Comparison of ENCODE assay signal across 23 mouse cellular contexts in genomic region chr1:81098950-81099349, GRCm38 (mm10). TPM values are rescaled to one million over a fixed set of nuclear protein-coding genes. Genes with fewer than 3 reads are reported as not detected.
A peak's percentile ranks its signal among the peaks of the same experiment; 100 is the strongest.
DNase-seq lines count a peak whose midpoint lies in the region; ATAC-seq lines count a peak whose summit lies in the region.
"Had no signal": no experiment of that assay in that cellular context is flagged by ENCODE, and none has a peak within 500 bp of the region (broad histone marks: within the 10 kb centered on the region; RNA-seq: fewer than 3 reads in every experiment).

No protein-coding gene starts in this region.

- no peak overlapping the region for H3K9ac ChIP-seq in hindbrain, embryonic 12.5 days
- H3K9ac ChIP-seq in hindbrain, embryonic 14.5 days, result no peak overlapping the region
- H3K9ac ChIP-seq in forebrain, embryonic 12.5 days, result no peak overlapping the region
- H3K9ac ChIP-seq: embryonic facial prominence, embryonic 12.5 days had no signal

- no peaks in the 10 kb centered on the region for H3K4me1 ChIP-seq in hindbrain, embryonic 12.5 days
- H3K4me1 ChIP-seq in hindbrain, embryonic 14.5 days (replicated peaks; ENCODE audit: control insufficient read depth, insufficient read depth, low read length), result peaks cover 4% of the 10 kb centered on the region; the same call in 1 of the 2 replicates
- H3K4me1 ChIP-seq in forebrain, embryonic 12.5 days, result peaks cover 5% of the 10 kb centered on the region; the same call in 1 of the 2 replicates
- H3K4me1 ChIP-seq: embryonic facial prominence, embryonic 12.5 days had no signal

- no peak overlapping the region for H3K4me3 ChIP-seq in hindbrain, embryonic 12.5 days
- no peak overlapping the region for H3K4me3 ChIP-seq in hindbrain, embryonic 14.5 days (replicated peaks; ENCODE audit: low read length)
- H3K4me3 ChIP-seq in forebrain, embryonic 12.5 days (replicated peaks), result no peak overlapping the region
- H3K4me3 ChIP-seq: embryonic facial prominence, embryonic 10.5 days; embryonic facial prominence, embryonic 12.5 days had no signal

- no peaks in the 10 kb centered on the region for H3K9me3 ChIP-seq in hindbrain, embryonic 12.5 days (replicated peaks)
- H3K9me3 ChIP-seq in hindbrain, embryonic 14.5 days (ENCODE audit: control insufficient read depth, low read length), result no peaks in the 10 kb centered on the region
- no peaks in the 10 kb centered on the region for H3K9me3 ChIP-seq in forebrain, embryonic 12.5 days
- H3K9me3 ChIP-seq: embryonic facial prominence, embryonic 10.5 days; embryonic facial prominence, embryonic 12.5 days had no signal

- no peak for DNase-seq in frontal cortex, postnatal 36 days (ENCODE audit: low spot score in 2 of 2)
- DNase-seq in hindbrain, embryonic 14.5 days (ENCODE audit: low spot score), result no peak
- peak; percentile 14 for DNase-seq in retina, postnatal 1 day
- DNase-seq in retina, embryonic 14.5 days (ENCODE audit: low spot score), result no peak
- peak; percentile 55 for DNase-seq in brain, adult 2 months (ENCODE audit: low read depth, low spot score)
- DNase-seq: adrenal gland, adult 8-10 months; adrenal gland, postnatal 14 days; adrenal gland, postnatal 36 days; cerebellum, adult 11 months; cerebellum, adult 18-20 months; cerebellum, adult 8-10 months; cerebellum, adult 9-11 months; cerebellum, postnatal 14 days had no signal

- ATAC-seq in frontal cortex, adult (ENCODE audit: low TSS enrichment), result peak; percentile 34; the same call in 1 of the 2 replicates
- no peak for ATAC-seq in hindbrain, embryonic 12.5 days (ENCODE audit: low FRiP score)
- ATAC-seq in hindbrain, embryonic 14.5 days (ENCODE audit: low FRiP score), result no peak
- no peak for ATAC-seq in forebrain, embryonic 12.5 days (ENCODE audit: low FRiP score)
- ATAC-seq: activated CD4-positive, CD25-positive, alpha-beta regulatory T cell, adult 4 months; forebrain, embryonic 14.5 days; forebrain, embryonic 16.5 days; Patski had no signal

- WGBS in hindbrain, embryonic 12.5 days, result 29% methylated on average over 1 of the region's 1 CpGs
- WGBS in hindbrain, embryonic 14.5 days, result 16% methylated on average over 1 of the region's 1 CpGs
- whole genome bisulfite sequencing in forebrain, embryonic 12.5 days, result 6% methylated on average over 1 of the region's 1 CpGs

- H3K27ac ChIP-seq in hindbrain, embryonic 12.5 days, result peak overlapping the region; percentile 30; the same call in 1 of the 2 replicates
- no peak overlapping the region for H3K27ac ChIP-seq in hindbrain, embryonic 14.5 days
- H3K27ac ChIP-seq in forebrain, embryonic 12.5 days, result no peak overlapping the region
- H3K27ac ChIP-seq: embryonic facial prominence, embryonic 10.5 days; embryonic facial prominence, embryonic 12.5 days had no signal

- H3K36me3 ChIP-seq in hindbrain, embryonic 12.5 days, result no peaks in the 10 kb centered on the region
- H3K36me3 ChIP-seq in hindbrain, embryonic 14.5 days (replicated peaks; ENCODE audit: control insufficient read depth, insufficient read depth), result no peaks in the 10 kb centered on the region
- no peaks in the 10 kb centered on the region for H3K36me3 ChIP-seq in forebrain, embryonic 12.5 days (replicated peaks)
- H3K36me3 ChIP-seq: embryonic facial prominence, embryonic 10.5 days; embryonic facial prominence, embryonic 12.5 days had no signal

- no peak overlapping the region for H3K4me2 ChIP-seq in hindbrain, embryonic 12.5 days (replicated peaks)
- H3K4me2 ChIP-seq in hindbrain, embryonic 14.5 days (replicated peaks), result no peak overlapping the region
- no peak overlapping the region for H3K4me2 ChIP-seq in forebrain, embryonic 12.5 days
- H3K4me2 ChIP-seq: embryonic facial prominence, embryonic 12.5 days had no signal

- no peaks in the 10 kb centered on the region for H3K27me3 ChIP-seq in hindbrain, embryonic 12.5 days
- H3K27me3 ChIP-seq in hindbrain, embryonic 14.5 days (ENCODE audit: control insufficient read depth, insufficient read depth, low read length), result no peaks in the 10 kb centered on the region
- H3K27me3 ChIP-seq in forebrain, embryonic 12.5 days, result no peaks in the 10 kb centered on the region
- H3K27me3 ChIP-seq: embryonic facial prominence, embryonic 12.5 days had no signal

RNA-seq across cellular contexts. Expression of gene Nyap2, which starts 22.2 kb away (rescaled TPM):
- polyA plus RNA-seq in hindbrain, embryonic 12.5 days (2016; fragmentation: Nextera tagmentation; extraction: Ambion mirVana), result 5.3 and 5.7 TPM in 2 replicates
- polyA plus RNA-seq in hindbrain, embryonic 14.5 days (2014; fragmentation: Nextera tagmentation; extraction: Ambion mirVana), result 25.0 and 25.5 TPM in 2 replicates
- polyA plus RNA-seq in forebrain, embryonic 12.5 days (2016; fragmentation: Nextera tagmentation; extraction: Ambion mirVana), result 3.0 and 3.2 TPM in 2 replicates
- polyA plus RNA-seq: activated CD4-positive, CD25-positive, alpha-beta regulatory T cell, adult 4 months; C2C12; Patski had no signal

Comparison
In these comparisons a context has a peak if more than half of its experiments do, and no peak if none do; other contexts are left out.
1. DNase-seq: peak in retina, postnatal 1 day (single experiment) and brain, adult 2 months (single experiment); none in frontal cortex, postnatal 36 days (0 of 2), hindbrain, embryonic 14.5 days (single experiment) and retina, embryonic 14.5 days (single experiment).